Comparison of ENCODE assay signal across 9 mouse cellular contexts in genomic region chr7:138989156-138989555, GRCm38 (mm10).
"Had no signal": no experiment of that assay in that cellular context is flagged by ENCODE, and none has a peak within 500 bp of the region (broad histone marks: within the 10 kb centered on the region; RNA-seq: fewer than 3 reads in every experiment).

No protein-coding gene starts in this region.

- DNase-seq: kidney, adult 2 months; kidney, postnatal 36 days; layer of hippocampus, adult 9-11 months; liver, embryonic 13.5 days; liver, postnatal 0 days; lung, postnatal 14 days; retina, postnatal 1 day; right cerebral cortex, postnatal 14 days; thymus, postnatal 36 days had no signal
